19 mouse cellular contexts compared by ENCODE assay signal in genomic region chr10:54038734-54039133, GRCm38 (mm10). TPM values are rescaled to one million over a fixed set of nuclear protein-coding genes. Genes with fewer than 3 reads are reported as not detected.
DNase-seq lines count a peak whose midpoint lies in the region; ATAC-seq and TF ChIP-seq lines count a peak whose summit lies in the region.
"Had no signal": no experiment of that assay in that cellular context is flagged by ENCODE, and none has a peak within 500 bp of the region (broad histone marks: within the 10 kb centered on the region; RNA-seq: fewer than 3 reads in every experiment).

No protein-coding gene starts in this region.

- H3K27ac ChIP-seq in lung, embryonic 14.5 days (ENCODE audit: low read depth) = 0 out of 2 replicates have a peak overlapping the region, but pooled peaks have one; percentile 33
- H3K27ac ChIP-seq in liver, postnatal 0 days (ENCODE audit: low read depth) = peak overlapping the region; percentile 91
- H3K27ac ChIP-seq: embryonic facial prominence, embryonic 15.5 days; intestine, embryonic 15.5 days; limb, embryonic 12.5 days; midbrain, embryonic 10.5 days; neural tube, embryonic 15.5 days; stomach, postnatal 0 days had no signal

- no peak for TF ChIP-seq CTCF in lung, embryonic 14.5 days (IDR thresholded peaks at IDR 0.05; ENCODE audit: low read depth)
- TF ChIP-seq CTCF in liver, postnatal 0 days (IDR thresholded peaks at IDR 0.05; ENCODE audit: low read depth) = no peak

- DNase-seq in lung, embryonic 14.5 days = no peak
- DNase-seq in lung, postnatal 36 days = no peak
- DNase-seq in heart, adult 9 months (ENCODE audit: low spot score in 2 of 2) = peak; percentile 55 to 60
- DNase-seq in heart, postnatal 10 days = peak; percentile 37 to 48
- DNase-seq in liver, postnatal 0 days = peak; percentile 27
- no peak for DNase-seq in kidney, postnatal 36 days
- DNase-seq in B cell, adult 2 months = no peak
- DNase-seq in frontal cortex, adult 2 months (ENCODE audit: extremely low spot score in 1 of 2, low spot score in 1 of 2) = no peak
- DNase-seq: cerebellum, adult 18-20 months; right cerebral cortex, adult 18-20 months; thymus, postnatal 4 days had no signal

- no peak overlapping the region for H3K9ac ChIP-seq in lung, embryonic 14.5 days
- H3K9ac ChIP-seq in liver, postnatal 0 days (replicated peaks) = peak overlapping the region; percentile 18
- H3K9ac ChIP-seq: embryonic facial prominence, embryonic 15.5 days; intestine, embryonic 15.5 days; limb, embryonic 12.5 days; neural tube, embryonic 15.5 days had no signal

- no peaks in the 10 kb centered on the region for H3K27me3 ChIP-seq in lung, embryonic 14.5 days (ENCODE audit: insufficient read depth, low read length)
- H3K27me3 ChIP-seq in liver, postnatal 0 days (ENCODE audit: insufficient read depth, low read length) = no peaks in the 10 kb centered on the region
- H3K27me3 ChIP-seq: embryonic facial prominence, embryonic 15.5 days; intestine, embryonic 15.5 days; limb, embryonic 12.5 days; neural tube, embryonic 15.5 days had no signal

- WGBS in lung, embryonic 14.5 days = 64% methylated on average over 10 of the region's 10 CpGs
- WGBS in liver, postnatal 0 days (ENCODE audit: insufficient replicate concordance) = 52% methylated on average over 10 of the region's 10 CpGs

- no peak overlapping the region for H3K4me3 ChIP-seq in lung, embryonic 14.5 days (ENCODE audit: low read depth, low read length)
- H3K4me3 ChIP-seq in liver, postnatal 0 days (ENCODE audit: low read depth, low read length) = no peak overlapping the region
- H3K4me3 ChIP-seq: embryonic facial prominence, embryonic 15.5 days; intestine, embryonic 15.5 days; limb, embryonic 12.5 days; midbrain, embryonic 10.5 days; neural tube, embryonic 15.5 days had no signal

- no peaks in the 10 kb centered on the region for H3K36me3 ChIP-seq in lung, embryonic 14.5 days (ENCODE audit: insufficient read depth)
- peaks cover 6% of the 10 kb centered on the region for H3K36me3 ChIP-seq in liver, postnatal 0 days (replicated peaks; ENCODE audit: insufficient read depth, low read length)
- H3K36me3 ChIP-seq: embryonic facial prominence, embryonic 15.5 days; intestine, embryonic 15.5 days; limb, embryonic 12.5 days; midbrain, embryonic 10.5 days; neural tube, embryonic 15.5 days had no signal

- TF ChIP-seq EP300 in liver, postnatal 0 days (IDR thresholded peaks at IDR 0.05; ENCODE audit: low read depth) = no peak

- no peak overlapping the region for H3K4me2 ChIP-seq in lung, embryonic 14.5 days
- H3K4me2 ChIP-seq in liver, postnatal 0 days (ENCODE audit: low read depth, low read length) = peak overlapping the region; percentile 59
- H3K4me2 ChIP-seq: embryonic facial prominence, embryonic 15.5 days; intestine, embryonic 15.5 days; limb, embryonic 12.5 days; neural tube, embryonic 15.5 days had no signal

- H3K4me1 ChIP-seq in lung, embryonic 14.5 days (ENCODE audit: insufficient read depth) = no peaks in the 10 kb centered on the region; the same call in 1 of the 2 replicates
- H3K4me1 ChIP-seq in liver, postnatal 0 days (ENCODE audit: insufficient read depth) = peaks cover 48% of the 10 kb centered on the region
- H3K4me1 ChIP-seq: embryonic facial prominence, embryonic 15.5 days; intestine, embryonic 15.5 days; midbrain, embryonic 10.5 days; neural tube, embryonic 15.5 days had no signal

- H3K9me3 ChIP-seq in lung, embryonic 14.5 days (ENCODE audit: low read depth, low read length) = no peaks in the 10 kb centered on the region
- no peaks in the 10 kb centered on the region for H3K9me3 ChIP-seq in liver, postnatal 0 days (ENCODE audit: low read length)
- H3K9me3 ChIP-seq: embryonic facial prominence, embryonic 15.5 days; intestine, embryonic 15.5 days; limb, embryonic 12.5 days; midbrain, embryonic 10.5 days; neural tube, embryonic 15.5 days had no signal

- no peak for ATAC-seq in lung, embryonic 14.5 days (ENCODE audit: insufficient read depth)
- no peak; the same call in 1 of the 2 replicates for ATAC-seq in liver, postnatal 0 days
- ATAC-seq: forebrain, embryonic 14.5 days; lung, postnatal 0 days had no signal

- intact Hi-C loops in heart, postnatal 10 days (cut with DNase I) = loop anchor here (5.0 kb wide), 1 partner anchor 34 kb away; no protein-coding TSS in a partner anchor

RNA-seq across cellular contexts. Expression of gene Man1a, which starts 37.7 kb away (rescaled TPM):
- 4.7 and 4.8 TPM in 2 replicates for polyA plus RNA-seq in lung, embryonic 14.5 days (2014; fragmentation: Nextera tagmentation; extraction: Ambion mirVana)
- 10 to 100 TPM; 25.7 to 28.1 TPM for total RNA-seq in heart, postnatal 10 days (2021)
- 13.2 and 15.2 TPM in 2 replicates for polyA plus RNA-seq in liver, postnatal 0 days (2015; fragmentation: Nextera tagmentation; extraction: Ambion mirVana)
- 18.4 and 22.1 TPM in 2 replicates for polyA plus RNA-seq in frontal cortex, adult 2 months (2012; rRNA removed)

Comparison
In these comparisons a context has a peak if more than half of its experiments do, and no peak if none do; other contexts are left out.
1. DNase-seq: peak in heart, adult 9 months (2 of 2), heart, postnatal 10 days (2 of 2) and liver, postnatal 0 days (single experiment); none in lung, embryonic 14.5 days (single experiment), lung, postnatal 36 days (single experiment), kidney, postnatal 36 days (0 of 2), B cell, adult 2 months (0 of 2) and frontal cortex, adult 2 months (0 of 2).